Mouse (Mus musculus) midbrain, embryonic 10.5 days (tissue): Measurements from ENCODE around the gene Exoc2. TPM values are rescaled to one million over a fixed set of nuclear protein-coding genes. Genes with fewer than 3 reads are reported as not detected.

Experiments
- DNase-seq: peaks from one replicate; pipeline ENCODE4 v3.0.0-alpha.2; 2017; ENCODE audit warnings: low spot score
- H3K27ac ChIP-seq: fragments of 300-500 bp; sonication (generic); replicated peaks from 2 replicates; pipeline ENCODE4 v1.5.1; 2016; ENCODE audit warnings: mild to moderate bottlenecking
- H3K27me3 ChIP-seq: fragments of 300-500 bp; sonication (generic); 2 replicates; pipeline ENCODE4 v1.6.1; 2016; ENCODE audit warnings: low read depth, mild to moderate bottlenecking; ENCODE audit not compliant: poor library complexity, severe bottlenecking
- H3K36me3 ChIP-seq: fragments of 300-500 bp; sonication (generic); 2 replicates; pipeline ENCODE4 v1.6.1; 2016; ENCODE audit warnings: mild to moderate bottlenecking, moderate library complexity
- H3K4me1 ChIP-seq: fragments of 300-500 bp; sonication (generic); 2 replicates; pipeline ENCODE4 v1.6.1; 2016
- H3K4me3 ChIP-seq: fragments of 300-500 bp; sonication (generic); 2 replicates; pipeline ENCODE4 v1.5.1; 2016; ENCODE audit warnings: mild to moderate bottlenecking, moderate library complexity
- H3K9me3 ChIP-seq: fragments of 300-500 bp; sonication (generic); replicated peaks from 2 replicates; pipeline ENCODE4 v1.6.1; 2016; ENCODE audit warnings: mild to moderate bottlenecking
- WGBS: fragments of 180-500 bp; shearing (Covaris S2); methylation state at CpG from one replicate; pipeline ENCODE4 v1.1.7; 2016; 5-methylcytosine and 5-hydroxymethylcytosine counted together
- polyA plus RNA-seq: library from polyadenylated mRNA; unstranded; fragments of >200 nt; fragmentation: Nextera tagmentation; extraction: Ambion mirVana; gene quantifications from 2 replicates; pipeline ENCODE4 v1.2.1, GENCODE M21; 2016

The Exoc2 gene
- polyA plus RNA-seq, 1 experiment from 2014 or later, result 36.2 TPM

DNA sequence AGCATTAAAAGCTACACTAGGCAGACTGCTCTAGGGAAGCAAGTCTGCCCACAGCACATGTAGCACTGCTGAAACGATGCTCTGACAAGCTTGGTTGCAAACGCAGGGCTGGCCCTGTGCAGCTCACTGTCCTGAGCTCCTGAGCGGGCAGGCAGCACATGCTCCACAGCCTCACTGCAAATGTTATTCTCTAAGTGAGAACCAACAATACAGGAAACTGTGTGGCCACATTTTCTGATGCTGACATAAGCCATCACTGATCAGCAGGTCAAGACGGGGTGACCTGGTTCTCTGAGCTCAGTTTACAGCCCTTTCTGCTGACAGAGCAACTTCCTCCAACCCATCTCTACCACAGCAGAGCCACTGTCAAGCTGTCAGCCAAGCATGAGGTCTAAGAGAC, 60.9 kb downstream of the Exoc2 start:
- peak; percentile 24 for DNase-seq
- H3K4me1 ChIP-seq, result peaks cover 14% of the 10 kb centered on the region
- no peaks in the 10 kb centered on the region for H3K36me3 ChIP-seq
- H3K27me3 ChIP-seq, result no peaks in the 10 kb centered on the region
- no peaks in the 10 kb centered on the region for H3K9me3 ChIP-seq
- WGBS, result 24% methylated on average over 4 of the region's 4 CpGs
- no peak overlapping the region for H3K4me3 ChIP-seq
- 0 out of 2 replicates have a peak overlapping the region, but pooled peaks have one; percentile 24 for H3K27ac ChIP-seq

DNA sequence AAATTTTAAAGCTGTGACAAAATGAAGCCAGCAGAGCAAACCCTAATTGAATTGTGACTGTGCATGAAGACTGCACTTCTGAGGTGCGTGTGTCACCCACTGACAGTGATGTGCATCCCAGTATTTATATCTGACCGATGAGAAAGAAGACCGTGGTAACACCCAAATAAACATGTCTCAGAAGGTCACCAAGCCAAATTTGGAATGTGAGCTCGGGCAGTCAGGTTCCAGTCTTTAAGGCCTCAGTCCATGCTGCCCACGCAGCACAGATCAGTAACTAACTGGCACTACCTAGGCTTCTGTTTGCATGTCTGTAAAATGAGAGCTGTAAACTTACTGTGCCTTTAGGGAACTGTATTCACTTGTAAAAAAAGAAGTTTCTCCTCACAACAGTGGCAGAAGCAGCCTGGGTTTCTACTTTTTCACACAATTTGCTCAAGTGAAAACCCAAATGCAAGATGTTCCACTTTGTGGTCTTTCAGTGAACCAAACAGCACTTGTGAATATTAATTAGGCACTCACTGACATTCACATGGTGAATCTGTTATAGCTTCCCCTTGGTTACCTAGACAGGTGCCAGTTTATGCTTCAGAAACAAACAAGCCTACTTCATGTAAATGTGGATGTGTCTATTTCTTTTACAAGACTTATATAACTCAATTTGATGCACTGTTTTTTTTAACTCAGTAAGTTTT, 61.8 kb downstream of the Exoc2 start:
- DNase-seq, result no peak
- WGBS, result 80% methylated on average over 5 of the region's 5 CpGs
- Histone ChIP-seq H3K36me3 (no peaks in the 10 kb centered on the region), H3K27ac (no peak overlapping the region), H3K4me1 (peaks cover 23% of the 10 kb centered on the region), H3K27me3 (no peaks in the 10 kb centered on the region), H3K4me3 (no peak overlapping the region), H3K9me3 (no peaks in the 10 kb centered on the region)

DNA sequence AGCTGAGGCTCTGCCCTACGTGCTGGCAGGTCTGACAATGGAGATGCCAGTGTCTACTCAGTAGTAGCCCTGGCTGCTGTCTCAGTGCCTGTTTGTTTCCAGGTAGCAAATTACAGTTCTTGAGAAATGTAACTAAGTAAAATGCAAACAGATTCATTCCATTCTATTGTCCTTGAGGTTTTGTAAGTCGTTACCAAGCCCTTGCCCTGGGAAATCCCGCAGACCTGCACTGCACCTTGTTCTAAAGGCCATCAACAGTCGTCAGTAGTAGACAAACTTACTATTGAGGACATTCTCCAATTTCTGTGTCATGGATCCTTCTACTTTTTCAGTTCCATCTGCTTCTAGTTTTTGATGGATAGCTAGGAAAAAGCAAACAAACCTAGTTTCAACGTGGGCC, 63.0 kb downstream of the Exoc2 start:
- Histone ChIP-seq H3K9me3 (no peaks in the 10 kb centered on the region), H3K27ac (no peak overlapping the region), H3K4me3 (no peak overlapping the region), H3K36me3 (no peaks in the 10 kb centered on the region), H3K27me3 (no peaks in the 10 kb centered on the region), H3K4me1 (peaks cover 30% of the 10 kb centered on the region)
- 86% methylated on average over 5 of the region's 5 CpGs for WGBS
- DNase-seq, result no peak

DNA sequence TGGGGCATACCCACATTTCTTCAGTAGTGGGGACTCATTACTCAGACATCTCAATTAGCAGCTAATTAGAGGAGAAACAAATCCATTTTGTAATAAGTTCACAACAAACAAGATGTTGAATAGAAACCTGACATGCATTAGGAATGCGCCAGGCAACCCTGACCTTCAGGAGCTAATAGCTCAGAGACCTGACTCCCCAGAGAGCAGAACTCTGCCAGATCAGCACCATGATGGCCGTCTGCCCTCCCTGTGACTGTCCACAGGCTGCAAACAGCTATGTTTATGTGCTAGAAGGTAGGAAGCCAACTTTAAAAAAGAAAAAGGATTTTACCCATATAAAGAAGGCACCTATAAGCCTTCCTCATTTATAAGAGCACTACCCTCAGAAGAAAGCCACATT, 71.6 kb downstream of the Exoc2 start:
- Histone ChIP-seq H3K9me3 (no peaks in the 10 kb centered on the region), H3K27me3 (no peaks in the 10 kb centered on the region), H3K4me1 (peaks cover 31% of the 10 kb centered on the region), H3K4me3 (no peak overlapping the region), H3K27ac (no peak overlapping the region), H3K36me3 (peaks cover 24% of the 10 kb centered on the region)
- 67% methylated on average over 2 of the region's 2 CpGs for WGBS
- no peak for DNase-seq

DNA sequence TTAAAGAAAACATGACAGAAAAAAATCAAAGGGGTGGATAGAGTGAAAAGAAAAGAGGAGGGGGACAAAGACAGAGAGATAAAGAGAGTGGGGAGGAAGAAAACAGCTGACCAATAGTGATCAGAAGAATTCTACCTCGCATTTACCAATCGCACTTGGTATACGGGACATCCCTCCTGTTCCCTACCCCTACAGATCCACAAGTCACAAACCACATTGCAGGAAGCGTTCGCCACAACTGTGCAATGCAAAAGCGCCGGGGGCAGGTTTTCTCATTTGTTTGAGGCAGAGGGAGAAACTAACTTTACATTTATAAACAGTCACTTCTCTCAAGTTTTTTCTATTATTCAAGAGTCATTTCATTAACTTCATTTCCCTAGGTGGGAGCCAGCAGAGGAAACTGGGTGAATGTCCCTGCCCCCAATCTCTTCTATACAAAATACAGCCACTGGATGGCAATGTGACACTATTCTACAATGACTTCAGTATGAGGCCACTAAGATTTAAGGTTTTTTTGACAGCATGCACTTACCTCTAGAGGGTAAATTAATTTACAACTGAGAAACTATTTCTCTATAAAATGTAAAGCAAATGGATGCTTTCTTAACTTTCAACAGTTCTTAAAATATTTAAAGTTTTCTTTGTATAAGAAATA, 72.4 kb downstream of the Exoc2 start:
- Histone ChIP-seq H3K4me3 (no peak overlapping the region), H3K27ac (no peak overlapping the region), H3K36me3 (peaks cover 24% of the 10 kb centered on the region), H3K9me3 (no peaks in the 10 kb centered on the region), H3K27me3 (no peaks in the 10 kb centered on the region), H3K4me1 (peaks cover 29% of the 10 kb centered on the region)
- 88% methylated on average over 7 of the region's 7 CpGs for WGBS
- no peak for DNase-seq

DNA sequence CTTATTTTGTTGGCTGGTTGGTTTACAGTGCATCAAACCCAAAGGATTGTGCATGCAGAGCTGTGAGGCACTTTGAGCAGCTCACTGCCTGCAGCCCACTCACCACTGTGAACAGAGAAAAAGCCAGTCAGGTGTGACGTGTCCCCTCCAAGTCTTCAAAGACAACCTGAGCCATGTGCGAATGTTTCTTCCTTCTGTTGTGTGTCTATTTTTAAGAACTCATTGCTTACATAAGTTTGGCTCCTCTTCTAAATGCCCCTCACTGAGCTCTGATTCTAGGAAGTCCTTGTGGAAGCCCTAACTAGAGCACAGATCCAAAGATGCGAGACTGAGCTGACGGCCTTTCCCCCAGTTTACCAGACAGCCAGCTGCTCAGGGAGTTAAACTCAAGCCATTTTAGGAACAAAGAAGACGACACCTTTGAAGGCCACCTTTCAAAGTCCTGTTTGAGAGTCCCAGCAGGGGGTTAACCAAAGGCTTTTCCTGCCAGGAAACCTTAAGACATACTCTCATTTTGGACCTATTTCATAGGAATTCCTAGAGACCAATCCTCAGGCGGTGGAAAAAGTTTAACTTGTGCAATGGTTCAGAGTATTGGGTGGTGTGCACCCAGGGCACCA, 79.8 kb downstream of the Exoc2 start:
- no peak for DNase-seq
- H3K36me3 ChIP-seq, result peaks cover 13% of the 10 kb centered on the region
- H3K27ac ChIP-seq, result no peak overlapping the region
- WGBS, result 61% methylated on average over 6 of the region's 6 CpGs
- H3K27me3 ChIP-seq, result no peaks in the 10 kb centered on the region
- no peaks in the 10 kb centered on the region for H3K9me3 ChIP-seq
- H3K4me1 ChIP-seq, result peaks cover 4% of the 10 kb centered on the region; the same call in 1 of the 2 replicates
- H3K4me3 ChIP-seq, result no peak overlapping the region

DNA sequence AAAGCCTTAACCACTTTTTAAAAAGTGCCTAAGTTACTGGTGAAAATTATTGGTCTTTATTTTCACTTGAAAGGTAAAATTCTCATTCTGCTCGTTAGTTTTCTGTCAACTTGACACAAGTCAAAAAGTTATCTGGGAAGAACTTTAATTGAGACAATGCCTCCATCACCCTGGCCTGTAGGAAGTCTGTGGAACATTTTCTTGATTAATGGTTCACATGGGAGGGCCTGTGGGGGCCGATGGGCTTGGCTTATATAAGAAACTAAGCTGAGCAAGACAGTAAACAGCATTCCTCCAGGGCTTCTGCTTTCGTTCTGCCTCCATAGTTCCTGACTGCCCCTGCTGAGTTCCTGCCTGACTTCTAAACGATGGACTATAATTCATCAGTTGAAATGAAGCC, 81.6 kb downstream of the Exoc2 start:
- no peak overlapping the region for H3K27ac ChIP-seq
- H3K9me3 ChIP-seq, result no peaks in the 10 kb centered on the region
- DNase-seq, result no peak
- H3K36me3 ChIP-seq, result peaks cover 10% of the 10 kb centered on the region; the same call in 1 of the 2 replicates
- 85% methylated on average over 4 of the region's 4 CpGs for WGBS
- no peaks in the 10 kb centered on the region for H3K27me3 ChIP-seq
- H3K4me3 ChIP-seq, result no peak overlapping the region
- H3K4me1 ChIP-seq, result peaks cover 4% of the 10 kb centered on the region; the same call in 1 of the 2 replicates

DNA sequence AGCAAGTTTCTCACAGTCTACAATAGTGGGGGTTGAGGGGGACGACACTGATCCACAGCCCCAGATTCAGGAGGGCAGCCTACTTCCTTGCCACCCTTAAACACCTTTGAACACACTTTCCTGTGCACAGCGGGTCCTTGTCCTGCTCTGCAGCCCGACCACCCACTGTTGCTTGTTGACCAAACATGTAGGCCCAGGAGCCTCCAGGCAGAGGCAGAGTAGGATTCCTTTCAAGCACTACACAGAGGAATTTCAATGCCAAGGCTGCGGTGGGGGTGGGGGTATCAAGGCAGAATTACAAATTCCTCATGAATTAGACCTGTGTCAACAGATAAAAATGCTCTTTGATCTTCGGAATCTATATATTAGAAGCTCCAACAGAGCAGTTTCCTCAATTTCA, 82.7 kb downstream of the Exoc2 start:
- peaks cover 4% of the 10 kb centered on the region; the same call in 1 of the 2 replicates for H3K4me1 ChIP-seq
- 73% methylated on average over 5 of the region's 5 CpGs for WGBS
- H3K27ac ChIP-seq, result no peak overlapping the region
- H3K9me3 ChIP-seq, result no peaks in the 10 kb centered on the region
- H3K27me3 ChIP-seq, result no peaks in the 10 kb centered on the region
- no peak for DNase-seq
- H3K4me3 ChIP-seq, result no peak overlapping the region
- H3K36me3 ChIP-seq, result peaks cover 10% of the 10 kb centered on the region; the same call in 1 of the 2 replicates

DNA sequence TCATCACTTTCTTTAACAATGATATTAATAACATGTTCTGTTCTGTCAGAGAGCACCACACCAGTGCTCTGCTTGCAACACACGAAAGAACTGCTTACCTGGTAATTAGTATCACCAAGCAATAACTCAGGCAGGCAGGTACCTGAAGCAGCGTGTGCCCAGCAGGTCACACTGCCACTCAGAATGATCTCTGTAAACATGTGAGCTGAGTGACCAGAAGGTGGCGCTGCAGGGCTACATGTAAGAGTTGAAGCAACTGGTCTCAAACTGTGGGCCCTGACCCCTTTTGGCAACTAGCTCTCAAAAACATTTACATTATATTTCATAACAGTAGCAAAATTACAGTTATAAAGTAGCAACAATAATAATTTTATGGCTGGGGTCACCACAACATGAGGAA, 85.4 kb downstream of the Exoc2 start:
- WGBS, result 16% methylated on average over 3 of the region's 3 CpGs
- DNase-seq, result peak; percentile 77
- H3K27me3 ChIP-seq, result no peaks in the 10 kb centered on the region
- peaks cover 20% of the 10 kb centered on the region for H3K36me3 ChIP-seq
- H3K27ac ChIP-seq, result no peak overlapping the region
- H3K4me3 ChIP-seq, result no peak overlapping the region
- H3K4me1 ChIP-seq, result peaks cover 4% of the 10 kb centered on the region; the same call in 1 of the 2 replicates
- H3K9me3 ChIP-seq, result no peaks in the 10 kb centered on the region

DNA sequence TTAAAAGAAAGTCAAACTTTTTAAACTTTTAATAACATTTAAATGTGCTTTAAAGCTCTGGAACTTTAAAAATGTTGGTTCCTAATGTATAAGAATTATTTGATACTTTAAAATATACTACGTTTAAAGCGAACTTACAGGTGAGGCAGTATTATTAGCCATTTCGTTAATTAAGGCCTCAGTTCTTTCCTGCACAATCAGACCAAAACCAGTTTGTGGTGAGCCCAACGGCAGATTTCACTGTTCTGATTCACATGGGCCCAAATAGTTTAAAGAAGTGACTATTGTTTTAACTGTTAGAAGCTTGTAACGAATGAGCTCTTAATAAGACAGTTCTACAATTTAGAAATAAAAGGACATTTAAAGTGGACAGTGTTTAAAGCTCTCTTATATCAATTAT, 93.6 kb downstream of the Exoc2 start:
- DNase-seq, result no peak
- no peaks in the 10 kb centered on the region for H3K4me1 ChIP-seq
- no peaks in the 10 kb centered on the region for H3K9me3 ChIP-seq
- H3K27ac ChIP-seq, result no peak overlapping the region
- 94% methylated on average over 5 of the region's 5 CpGs for WGBS
- no peak overlapping the region for H3K4me3 ChIP-seq
- peaks cover 32% of the 10 kb centered on the region for H3K36me3 ChIP-seq
- H3K27me3 ChIP-seq, result no peaks in the 10 kb centered on the region

DNA sequence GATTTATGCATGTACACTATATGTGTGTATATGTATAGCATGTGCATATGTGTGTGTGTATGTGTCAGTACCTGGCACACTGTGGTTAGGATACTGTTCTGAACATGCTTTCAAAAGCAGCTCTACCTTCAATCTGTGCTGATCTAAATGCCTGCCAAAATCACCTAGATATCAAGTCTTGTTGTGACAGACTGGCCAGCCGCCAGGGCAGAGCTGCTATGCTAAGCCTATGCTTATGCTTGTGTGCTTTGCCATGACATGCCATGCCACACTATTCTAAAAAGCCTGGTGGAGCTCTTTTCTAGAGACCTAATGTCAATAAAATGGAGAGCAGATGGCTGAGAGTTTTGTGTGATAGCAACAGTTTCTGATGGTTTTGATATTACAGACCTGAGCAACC, 94.0 kb downstream of the Exoc2 start:
- no peak overlapping the region for H3K4me3 ChIP-seq
- DNase-seq, result no peak
- no peaks in the 10 kb centered on the region for H3K27me3 ChIP-seq
- H3K4me1 ChIP-seq, result no peaks in the 10 kb centered on the region
- WGBS, result 85% methylated on average over 1 of the region's 1 CpGs
- peaks cover 30% of the 10 kb centered on the region for H3K36me3 ChIP-seq
- no peak overlapping the region for H3K27ac ChIP-seq
- no peaks in the 10 kb centered on the region for H3K9me3 ChIP-seq

DNA sequence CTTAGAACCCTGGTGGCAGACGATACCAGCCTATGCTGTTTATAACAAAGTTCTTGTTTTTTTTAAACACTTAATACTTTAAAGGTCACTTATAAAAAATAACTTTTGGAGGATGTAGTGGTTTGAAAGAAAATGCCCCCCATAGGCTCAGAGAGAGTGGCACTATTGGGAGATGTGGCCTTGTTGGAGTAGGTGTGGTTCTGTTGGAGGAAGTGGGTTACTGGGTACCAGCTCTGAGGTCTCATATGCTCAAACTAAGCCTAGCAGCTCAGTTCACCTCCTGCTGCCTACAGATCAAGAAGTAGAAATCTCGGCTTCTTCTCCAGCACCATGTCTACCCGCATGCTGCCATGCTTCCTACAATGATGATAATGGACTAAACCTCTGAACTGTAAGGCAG, 98.1 kb downstream of the Exoc2 start:
- Histone ChIP-seq H3K9me3 (no peaks in the 10 kb centered on the region), H3K27ac (no peak overlapping the region), H3K4me1 (no peaks in the 10 kb centered on the region), H3K36me3 (peaks cover 55% of the 10 kb centered on the region), H3K27me3 (no peaks in the 10 kb centered on the region), H3K4me3 (no peak overlapping the region)
- DNase-seq, result no peak
- WGBS, result 98% methylated on average over 3 of the region's 3 CpGs

DNA sequence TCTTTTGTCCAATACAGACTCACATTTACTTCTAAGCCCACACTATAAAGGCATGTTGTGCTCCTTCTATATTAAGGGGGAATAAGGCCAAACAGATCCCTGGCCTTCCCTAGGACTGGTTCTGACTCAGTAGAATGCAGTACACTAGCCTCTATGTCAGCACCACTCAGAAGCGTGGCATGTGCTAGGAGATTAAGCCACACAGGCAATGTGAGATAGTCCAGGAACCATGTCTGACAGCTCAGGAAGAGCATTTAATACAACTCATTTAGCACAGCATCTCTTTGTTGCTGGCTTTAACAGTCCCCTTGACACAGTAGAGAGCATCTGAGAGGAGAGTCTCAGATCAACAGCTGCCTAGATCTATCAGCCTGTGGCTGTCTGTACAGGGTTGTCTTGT, 100.4 kb downstream of the Exoc2 start:
- Histone ChIP-seq H3K4me1 (no peaks in the 10 kb centered on the region), H3K27me3 (no peaks in the 10 kb centered on the region), H3K36me3 (peaks cover 66% of the 10 kb centered on the region), H3K27ac (no peak overlapping the region), H3K4me3 (no peak overlapping the region), H3K9me3 (no peaks in the 10 kb centered on the region)
- DNase-seq, result no peak
- WGBS, result 84% methylated on average over 1 of the region's 1 CpGs
